20 mouse cellular contexts compared by ENCODE assay signal in the genomic region with DNA sequence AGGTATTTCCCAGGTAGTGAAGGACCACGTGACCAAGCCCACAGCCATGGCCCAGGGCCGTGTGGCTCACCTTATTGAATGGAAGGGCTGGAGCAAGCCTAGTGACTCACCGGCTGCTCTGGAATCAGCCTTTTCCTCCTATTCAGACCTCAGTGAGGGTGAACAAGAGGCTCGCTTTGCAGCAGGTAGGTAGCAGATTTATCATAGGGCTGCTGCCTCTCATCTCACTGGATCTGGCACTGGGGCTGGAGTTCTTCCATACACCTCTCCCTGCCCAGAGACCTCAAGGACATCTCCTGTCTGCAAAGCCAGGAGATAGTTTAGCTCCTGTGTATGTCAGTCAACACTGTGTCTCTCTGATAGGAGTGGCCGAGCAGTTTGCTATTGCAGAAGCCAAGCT. TPM values are rescaled to one million over a fixed set of nuclear protein-coding genes. Genes with fewer than 3 reads are reported as not detected.
"Had no signal": no experiment of that assay in that cellular context is flagged by ENCODE, and none has a peak within 500 bp of the region (broad histone marks: within the 10 kb centered on the region; RNA-seq: fewer than 3 reads in every experiment).

No protein-coding gene starts in this region.

- ATAC-seq: liver, postnatal 0 days; lung, postnatal 0 days; midbrain, embryonic 15.5 days had no signal

- DNase-seq: kidney, adult 2 months; kidney, postnatal 25 days; liver, postnatal 0 days; lung, embryonic 14.5 days; right cerebral cortex, adult 18-20 months; right cerebral cortex, postnatal 25 days; spleen, adult 18-20 months; thymus, adult 18-20 months; thymus, postnatal 36 days had no signal

- H3K4me3 ChIP-seq: limb, embryonic 12.5 days; limb, embryonic 15.5 days; midbrain, embryonic 12.5 days; midbrain, embryonic 15.5 days; neural tube, embryonic 12.5 days; neural tube, embryonic 15.5 days had no signal

- H3K27ac ChIP-seq: kidney, postnatal 0 days; limb, embryonic 15.5 days; liver, embryonic 14.5 days; macrophage; neural tube, embryonic 12.5 days; neural tube, embryonic 15.5 days had no signal

RNA-seq across cellular contexts. Expression of a gene that starts 33.7 kb away (rescaled TPM):
- total RNA-seq: megakaryocyte, adult 5-6 weeks had no signal
